Mouse (Mus musculus) erythroblast, adult 5-6 weeks (primary cell): ENCODE data around the gene Cers2. TPM values are rescaled to one million over a fixed set of nuclear protein-coding genes. Genes with fewer than 3 reads are reported as not detected.
"Not testable (repeated sequence)": the region's sequence is repeated elsewhere in the genome, so short reads cannot be mapped to it uniquely, and the experiment has no call there.

Source experiments
- ATAC-seq: replicated peaks from 2 replicates; pipeline ENCODE4 v1.8.0; 2016; ENCODE audit warnings: moderate number of reproducible peaks, mild to moderate bottlenecking, moderate TSS enrichment, inconsistent platforms; ENCODE audit not compliant: poor library complexity, low FRiP score, severe bottlenecking
- total RNA-seq, 2 experiments: library from RNA; stranded (forward) in 1 of 2; stranded (reverse) in 1 of 2; fragments of 150-400 nt in 1 of 2; fragments of 200-764, 138-1000 nt in 1 of 2; gene quantifications; 2 replicates each; pipeline versions ENCODE4 v1.2.3 to v1.2.4; 2015 to 2017; ENCODE audit warnings: low replicate concordance in 2 of 2

Cers2 gene
- total RNA-seq, 2 experiments from 2014 or later, result 26.8 to 45.2 TPM

- peak; percentile 98 for ATAC-seq
Measured at GRCm38 (mm10) chr3:95356701-95357449, 42.3 kb downstream of the Cers2 start, which contains the start of gene Setdb1. Gene Setdb1, minus strand, starts transcription at chr3:95357202.

- ATAC-seq, result no peak
Measured at GRCm38 (mm10) chr3:95357746-95358145, 43.2 kb downstream of the Cers2 start.

GRCm38 (mm10) chr3:95360276-95360675, 45.7 kb downstream of the Cers2 start:
- not testable (repeated sequence) for ATAC-seq

GRCm38 (mm10) chr3:95370101-95370500, 55.5 kb downstream of the Cers2 start:
- no peak for ATAC-seq

Other genes with a start within 250 kb of the Cers2 start
- gene Pip5k1a, start 207.9 kb upstream of the Cers2 start, total RNA-seq (2015; ENCODE audit: low replicate concordance), result 31.5 and 42.4 TPM in 2 replicates
- gene Pip5k1a, start 207.9 kb upstream of the Cers2 start, total RNA-seq (2017; ENCODE audit: low replicate concordance), result 71.0 and 81.5 TPM in 2 replicates
- gene Vps72, start 203.8 kb upstream of the Cers2 start, total RNA-seq (2015; ENCODE audit: low replicate concordance), result 8.5 and 19.4 TPM in 2 replicates
- 14.6 and 18.8 TPM in 2 replicates for gene Vps72, start 203.8 kb upstream of the Cers2 start, total RNA-seq (2017; ENCODE audit: low replicate concordance)
- gene Tmod4, start 190.3 kb upstream of the Cers2 start, total RNA-seq (2015; ENCODE audit: low replicate concordance), result not detected in 2 replicates
- gene Tmod4, start 190.3 kb upstream of the Cers2 start, total RNA-seq (2017; ENCODE audit: low replicate concordance), result 0.17 and 3.3 TPM in 2 replicates
- gene Scnm1, start 180.8 kb upstream of the Cers2 start, total RNA-seq (2015; ENCODE audit: low replicate concordance), result 36.4 and 39.0 TPM in 2 replicates
- 38.9 and 39.8 TPM in 2 replicates for gene Scnm1, start 180.8 kb upstream of the Cers2 start, total RNA-seq (2017; ENCODE audit: low replicate concordance)
- 7.7 and 12.1 TPM in 2 replicates for gene Lysmd1, start 180.7 kb upstream of the Cers2 start, total RNA-seq (2015; ENCODE audit: low replicate concordance)
- 11.7 and 13.7 TPM in 2 replicates for gene Lysmd1, start 180.7 kb upstream of the Cers2 start, total RNA-seq (2017; ENCODE audit: low replicate concordance)
- gene Tnfaip8l2, start 172.4 kb upstream of the Cers2 start, total RNA-seq (2015; ENCODE audit: low replicate concordance), result 10.2 and 17.1 TPM in 2 replicates
- 6.0 and 12.4 TPM in 2 replicates for gene Tnfaip8l2, start 172.4 kb upstream of the Cers2 start, total RNA-seq (2017; ENCODE audit: low replicate concordance)
- not detected in 2 replicates for gene Sema6c, start 154.3 kb upstream of the Cers2 start, total RNA-seq (2015; ENCODE audit: low replicate concordance)
- not detected in 2 replicates for gene Sema6c, start 154.3 kb upstream of the Cers2 start, total RNA-seq (2017; ENCODE audit: low replicate concordance)
- 12.5 and 16.1 TPM in 2 replicates for gene Gabpb2, start 96.9 kb upstream of the Cers2 start, total RNA-seq (2015; ENCODE audit: low replicate concordance)
- gene Gabpb2, start 96.9 kb upstream of the Cers2 start, total RNA-seq (2017; ENCODE audit: low replicate concordance), result 38.1 and 40.8 TPM in 2 replicates
- gene Cdc42se1, start 86.1 kb upstream of the Cers2 start, total RNA-seq (2015; ENCODE audit: low replicate concordance), result 35.9 and 53.4 TPM in 2 replicates
- gene Cdc42se1, start 86.1 kb upstream of the Cers2 start, total RNA-seq (2017; ENCODE audit: low replicate concordance), result 12.8 and 21.5 TPM in 2 replicates
- 3.1 TPM in 1 of 2 replicates, not detected in the other for gene Mllt11, start 82.6 kb upstream of the Cers2 start, total RNA-seq (2015; ENCODE audit: low replicate concordance)
- 0.14 TPM in 1 of 2 replicates, not detected in the other for gene Mllt11, start 82.6 kb upstream of the Cers2 start, total RNA-seq (2017; ENCODE audit: low replicate concordance)
- not detected in 2 replicates for gene Gm128, start 73.2 kb upstream of the Cers2 start, total RNA-seq (2015; ENCODE audit: low replicate concordance)
- not detected in 2 replicates for gene Gm128, start 73.2 kb upstream of the Cers2 start, total RNA-seq (2017; ENCODE audit: low replicate concordance)
- gene Bnipl, start 63.6 kb upstream of the Cers2 start, total RNA-seq (2015; ENCODE audit: low replicate concordance), result not detected in 2 replicates
- gene Bnipl, start 63.6 kb upstream of the Cers2 start, total RNA-seq (2017; ENCODE audit: low replicate concordance), result 0.68 TPM in 1 of 2 replicates, not detected in the other
- gene Mindy1, start 33.4 kb upstream of the Cers2 start, total RNA-seq (2015; ENCODE audit: low replicate concordance), result 23.2 and 27.4 TPM in 2 replicates
- 17.7 and 28.2 TPM in 2 replicates for gene Mindy1, start 33.4 kb upstream of the Cers2 start, total RNA-seq (2017; ENCODE audit: low replicate concordance)
- 3.3 and 7.5 TPM in 2 replicates for gene Prune1, start 32.7 kb upstream of the Cers2 start, total RNA-seq (2015; ENCODE audit: low replicate concordance)
- 2.6 and 4.4 TPM in 2 replicates for gene Prune1, start 32.7 kb upstream of the Cers2 start, total RNA-seq (2017; ENCODE audit: low replicate concordance)
- 2.7 and 3.3 TPM in 2 replicates for gene Anxa9, start 7.6 kb upstream of the Cers2 start, total RNA-seq (2015; ENCODE audit: low replicate concordance)
- 0.98 and 2.1 TPM in 2 replicates for gene Anxa9, start 7.6 kb upstream of the Cers2 start, total RNA-seq (2017; ENCODE audit: low replicate concordance)
- 6.1 and 20.6 TPM in 2 replicates for gene Setdb1, start 42.4 kb downstream of the Cers2 start, total RNA-seq (2015; ENCODE audit: low replicate concordance)
- 6.6 and 7.5 TPM in 2 replicates for gene Setdb1, start 42.4 kb downstream of the Cers2 start, total RNA-seq (2017; ENCODE audit: low replicate concordance)
- not detected in 2 replicates for gene 4930558C23Rik, start 88.0 kb downstream of the Cers2 start, total RNA-seq (2015; ENCODE audit: low replicate concordance)
- gene 4930558C23Rik, start 88.0 kb downstream of the Cers2 start, total RNA-seq (2017; ENCODE audit: low replicate concordance), result not detected in 2 replicates
- gene Arnt, start 119.6 kb downstream of the Cers2 start, total RNA-seq (2015; ENCODE audit: low replicate concordance), result 35.9 and 43.1 TPM in 2 replicates
- gene Arnt, start 119.6 kb downstream of the Cers2 start, total RNA-seq (2017; ENCODE audit: low replicate concordance), result 36.0 and 53.4 TPM in 2 replicates
- 5.2 TPM in 1 of 2 replicates, not detected in the other for gene Ctsk, start 184.5 kb downstream of the Cers2 start, total RNA-seq (2015; ENCODE audit: low replicate concordance)
- 1.0 TPM in 1 of 2 replicates, not detected in the other for gene Ctsk, start 184.5 kb downstream of the Cers2 start, total RNA-seq (2017; ENCODE audit: low replicate concordance)
- 96.5 and 125 TPM in 2 replicates for gene Ctss, start 212.0 kb downstream of the Cers2 start, total RNA-seq (2015; ENCODE audit: low replicate concordance)
- gene Ctss, start 212.0 kb downstream of the Cers2 start, total RNA-seq (2017; ENCODE audit: low replicate concordance), result 142 and 143 TPM in 2 replicates
- not detected in 2 replicates for gene Hormad1, start 244.9 kb downstream of the Cers2 start, total RNA-seq (2015; ENCODE audit: low replicate concordance)
- not detected in 2 replicates for gene Hormad1, start 244.9 kb downstream of the Cers2 start, total RNA-seq (2017; ENCODE audit: low replicate concordance)